Mouse (Mus musculus): ENCODE measurements around the gene Tmem50b.

Tmem50b gene

DNA sequence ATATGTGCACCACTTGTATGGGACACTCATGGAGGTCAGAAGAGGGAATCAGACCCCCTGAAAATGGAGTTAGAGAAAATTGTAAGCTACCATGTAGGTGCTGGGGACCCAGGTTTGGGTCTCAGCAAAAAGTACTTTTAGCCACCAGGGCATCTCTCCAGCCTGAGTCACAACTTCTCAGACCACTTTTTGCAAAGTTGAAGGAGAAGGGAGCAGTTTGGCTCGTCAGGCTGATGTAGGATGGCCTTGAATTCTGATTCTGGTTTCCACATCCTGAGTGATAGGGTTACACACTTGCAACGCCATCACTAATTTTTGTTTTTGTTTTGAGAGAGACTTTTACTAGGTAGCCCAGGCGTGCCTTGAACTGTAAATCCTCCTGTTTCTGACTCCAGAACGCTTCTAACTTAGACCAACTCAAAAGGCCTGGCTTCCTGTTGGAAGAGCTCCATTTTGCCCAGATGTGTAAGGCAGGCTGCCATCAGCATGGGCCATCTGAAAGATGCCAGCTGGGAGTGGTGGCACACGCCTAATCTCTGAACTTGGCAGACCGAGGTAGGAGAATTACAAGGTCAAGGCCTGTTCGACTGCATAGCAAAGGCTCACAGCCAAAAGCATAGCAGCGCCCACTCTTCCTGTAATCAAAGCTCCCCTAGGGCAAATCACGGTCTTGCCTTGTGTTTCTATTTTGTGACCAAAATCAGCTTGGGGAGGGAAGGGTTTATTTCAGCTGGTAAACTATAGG is 12.1 kb upstream of the Tmem50b start:
- peak; percentile 71 for DNase-seq (ENCODE audit: low read depth, low spot score)

DNA sequence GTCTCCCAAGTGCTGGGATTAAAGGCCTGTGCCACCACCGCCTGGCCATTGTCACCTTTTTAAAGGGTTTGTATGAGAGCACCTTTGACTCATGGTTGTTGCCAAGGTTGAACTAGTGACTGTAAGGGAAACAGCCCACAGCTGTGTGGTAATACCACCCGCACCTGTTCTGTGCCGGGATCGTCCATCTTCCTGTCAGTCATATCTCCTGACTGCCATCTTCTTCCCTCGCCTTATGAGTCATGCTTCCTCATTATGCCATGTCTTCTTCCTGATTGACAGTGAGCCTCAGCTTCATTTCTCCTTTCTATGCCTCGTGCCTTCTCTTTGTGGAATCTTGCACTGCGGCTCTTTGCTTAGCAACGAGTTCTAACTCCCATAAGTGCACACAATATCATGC is 9.4 kb upstream of the Tmem50b start:
- no peak for DNase-seq (ENCODE audit: low read depth, low spot score)

- DNase-seq (ENCODE audit: low read depth, low spot score) = no peak
Measured at GRCm38 (mm10) chr16:91605156-91605555, 7.6 kb upstream of the Tmem50b start.

GRCm38 (mm10) chr16:91601693-91602092 is 4.1 kb upstream of the Tmem50b start:
- no peak for DNase-seq (ENCODE audit: low read depth, low spot score)

GRCm38 (mm10) chr16:91601081-91601480 is 3.5 kb upstream of the Tmem50b start:
- no peak for DNase-seq (ENCODE audit: low read depth, low spot score)

DNA sequence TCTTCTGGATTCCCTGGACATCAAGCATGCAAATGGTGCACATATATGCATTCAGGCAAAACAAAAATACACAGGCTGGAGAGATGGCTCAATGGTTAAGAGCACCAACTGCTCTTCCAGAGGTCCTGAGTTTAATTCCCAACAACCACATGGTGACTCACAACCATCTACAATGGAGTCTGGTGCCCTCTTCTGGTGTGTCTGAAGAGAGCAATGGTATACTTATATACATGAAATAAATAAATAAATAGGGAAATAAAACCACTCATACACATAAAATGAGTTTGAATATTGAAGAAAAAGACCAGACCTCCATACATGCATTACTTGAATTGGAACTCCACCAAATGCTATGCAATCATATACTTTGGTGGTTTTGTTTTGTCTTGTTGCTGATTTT is 1.6 kb upstream of the Tmem50b start:
- DNase-seq (ENCODE audit: low read depth, low spot score) = peak; percentile 56

DNA sequence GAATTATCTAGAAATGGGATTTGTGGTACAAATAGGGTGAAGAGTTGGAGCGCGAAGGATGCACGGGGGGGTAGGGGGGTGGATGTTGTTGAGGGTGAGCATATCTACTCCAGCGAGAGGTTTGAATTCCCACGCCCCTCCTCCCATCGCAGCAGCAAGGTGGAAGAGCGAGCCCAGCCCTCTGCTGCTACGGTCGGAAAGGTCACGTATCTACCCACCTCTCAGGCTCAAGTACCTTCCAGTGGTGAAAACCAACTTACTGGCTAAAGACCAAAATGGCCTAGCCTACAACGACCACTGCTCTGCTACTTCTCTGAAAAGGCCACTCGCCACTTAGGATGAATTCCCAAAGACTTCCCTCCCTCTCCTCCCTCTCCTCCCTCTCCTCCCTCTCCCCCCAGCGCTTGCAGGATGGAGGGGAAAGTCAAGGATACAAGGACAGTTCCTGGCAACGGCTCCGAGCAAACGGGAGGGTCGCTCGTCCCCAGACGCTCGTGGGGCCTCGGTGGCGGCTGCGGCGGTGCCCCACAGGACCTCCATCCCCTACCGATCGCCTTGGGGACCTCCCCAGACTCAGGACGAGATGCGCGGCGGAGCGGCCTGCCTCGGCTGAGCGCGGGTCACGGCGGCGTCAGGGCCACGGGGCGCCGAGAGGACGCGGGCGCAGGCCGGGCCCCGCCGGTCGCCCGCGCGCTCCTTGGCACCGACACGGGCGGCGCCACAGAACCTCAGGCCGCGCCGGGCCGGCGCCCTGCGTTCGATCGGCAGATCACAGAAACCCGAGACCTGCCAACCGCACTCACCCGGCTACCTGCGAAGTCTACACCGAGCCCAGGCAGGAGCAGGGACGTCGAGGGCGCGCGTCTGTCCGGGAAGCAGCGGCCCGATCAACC is 575 bp downstream of the Tmem50b start:
- DNase-seq (ENCODE audit: low read depth, low spot score) = peak; percentile 44

DNA sequence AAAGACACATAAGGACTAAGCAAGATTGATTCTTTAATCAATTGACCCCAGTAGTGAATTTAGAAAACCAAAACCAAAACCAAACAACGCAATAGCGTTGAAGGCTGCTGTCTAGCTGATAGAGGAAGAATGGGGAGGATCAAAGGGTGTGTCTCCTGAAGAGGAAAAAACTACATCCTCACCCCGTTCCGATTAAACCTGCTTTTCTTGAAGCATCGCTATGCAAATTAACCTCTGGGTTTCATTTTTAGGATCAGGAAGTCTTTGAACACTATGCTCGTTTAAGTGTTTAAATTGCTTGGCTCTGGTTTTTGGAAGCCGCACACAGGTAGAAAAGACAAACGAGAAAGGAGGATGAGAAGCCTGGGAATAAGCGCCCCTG is 1.2 kb downstream of the Tmem50b start:
- DNase-seq (ENCODE audit: low read depth, low spot score) = no peak

GRCm38 (mm10) chr16:91595076-91595475 is 2.5 kb downstream of the Tmem50b start:
- DNase-seq (ENCODE audit: low read depth, low spot score) = no peak

- DNase-seq (ENCODE audit: low read depth, low spot score) = no peak
Measured at GRCm38 (mm10) chr16:91593262-91593661, 4.3 kb downstream of the Tmem50b start.

- DNase-seq (ENCODE audit: low read depth, low spot score) = no peak
Measured at GRCm38 (mm10) chr16:91592162-91592561, 5.4 kb downstream of the Tmem50b start.

GRCm38 (mm10) chr16:91588703-91589102 is 8.9 kb downstream of the Tmem50b start:
- DNase-seq (ENCODE audit: low read depth, low spot score) = no peak

- DNase-seq (ENCODE audit: low read depth, low spot score) = no peak
Measured at GRCm38 (mm10) chr16:91587730-91588453, 9.7 kb downstream of the Tmem50b start.

DNA sequence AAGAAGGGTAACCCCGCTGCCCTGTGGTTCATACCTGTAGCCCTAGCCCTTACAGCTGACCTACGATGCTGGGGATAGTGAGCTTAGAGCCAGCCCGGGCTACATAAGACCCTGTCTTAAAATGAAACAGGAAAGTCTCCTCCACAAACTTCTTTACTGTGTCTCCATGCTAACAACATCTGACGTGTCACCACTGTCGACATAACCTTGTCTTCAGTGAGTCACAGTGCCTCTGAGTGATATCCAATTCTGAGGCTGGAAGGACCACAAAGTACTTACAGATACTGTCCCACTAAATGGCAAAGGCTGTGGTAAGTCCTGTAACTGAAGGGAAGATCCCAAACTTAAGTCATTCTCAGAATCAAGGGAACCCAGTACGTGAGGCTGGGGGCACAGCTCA is 11.4 kb downstream of the Tmem50b start:
- no peak for DNase-seq (ENCODE audit: low read depth, low spot score)

DNA sequence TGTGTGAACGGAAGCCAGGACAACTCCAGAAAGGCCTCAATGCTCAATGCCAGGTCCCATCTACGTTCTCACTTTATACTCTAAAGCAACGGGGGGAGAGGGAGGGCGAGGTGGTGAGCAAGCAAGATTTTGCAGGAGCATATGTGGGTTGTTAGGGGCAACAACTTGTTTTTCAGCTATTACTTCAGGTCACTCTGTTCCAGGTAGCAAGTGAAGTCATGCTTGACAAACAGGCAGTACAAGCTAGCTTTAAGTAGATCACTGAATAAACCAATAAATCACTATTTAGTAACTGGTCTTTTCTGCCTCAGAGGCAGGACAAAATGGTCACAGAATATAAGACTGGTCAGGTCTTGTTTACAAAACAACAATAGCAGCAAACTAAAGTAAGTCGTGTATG is 12.0 kb downstream of the Tmem50b start:
- DNase-seq (ENCODE audit: low read depth, low spot score) = no peak

GRCm38 (mm10) chr16:91582307-91582706 is 15.3 kb downstream of the Tmem50b start:
- peak; percentile 66 for DNase-seq (ENCODE audit: low read depth, low spot score)

GRCm38 (mm10) chr16:91578980-91579720 is 18.4 kb downstream of the Tmem50b start:
- DNase-seq (ENCODE audit: low read depth, low spot score) = no peak

- DNase-seq (ENCODE audit: low read depth, low spot score) = no peak
Measured at GRCm38 (mm10) chr16:91575151-91575550, 22.4 kb downstream of the Tmem50b start.

- no peak for DNase-seq (ENCODE audit: low read depth, low spot score)
Measured at GRCm38 (mm10) chr16:91571105-91571504, 26.5 kb downstream of the Tmem50b start.

- DNase-seq (ENCODE audit: low read depth, low spot score) = no peak
Measured at GRCm38 (mm10) chr16:91568960-91569359, 28.6 kb downstream of the Tmem50b start.

DNA sequence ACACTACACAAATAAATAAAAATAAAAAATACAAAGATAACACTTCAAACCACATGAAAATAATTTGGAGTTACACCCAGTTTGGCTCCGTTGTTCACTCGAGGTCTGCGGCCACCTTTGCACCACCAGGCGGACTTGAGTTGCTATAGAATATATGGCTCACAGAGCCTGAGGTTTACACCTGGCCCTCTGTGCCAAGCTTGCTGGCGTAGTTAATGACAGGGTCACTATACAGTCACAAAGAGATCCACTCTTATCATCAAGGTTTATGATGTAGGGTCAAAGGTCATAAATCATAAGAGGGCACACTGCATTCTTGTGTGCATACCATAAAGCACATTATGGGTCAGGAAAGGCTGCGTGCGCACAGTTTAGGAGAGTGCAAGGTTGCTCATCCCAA is 31.6 kb downstream of the Tmem50b start:
- no peak for DNase-seq (ENCODE audit: low read depth, low spot score)
